Mouse (Mus musculus): ENCODE data around the gene Ttc7.

Gene Ttc7

GRCm38 (mm10) chr17:87339122-87339521 is 56.4 kb downstream of the Ttc7 start:
- DNase-seq = no peak

GRCm38 (mm10) chr17:87343060-87343703 is 60.5 kb downstream of the Ttc7 start:
- DNase-seq = no peak

GRCm38 (mm10) chr17:87344441-87345251 is 62.0 kb downstream of the Ttc7 start:
- no peak for DNase-seq

DNA sequence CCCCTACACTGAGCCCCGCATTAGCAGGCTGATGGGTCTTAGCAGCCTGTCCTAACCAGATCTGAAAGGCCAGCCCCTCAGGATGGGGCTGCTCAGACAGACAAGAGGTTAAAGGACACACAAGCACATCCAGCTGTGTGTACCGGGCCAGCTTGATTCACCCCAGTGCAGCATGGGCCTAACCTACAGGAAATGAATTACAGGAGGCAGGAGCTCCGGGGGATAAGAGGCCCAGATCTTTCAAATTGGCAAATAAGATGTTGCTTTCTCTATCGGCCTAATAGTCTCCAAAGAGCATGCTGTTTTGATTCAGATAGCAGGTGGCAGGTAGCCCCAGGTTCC is 62.5 kb downstream of the Ttc7 start:
- DNase-seq = no peak

GRCm38 (mm10) chr17:87348353-87348752 is 65.7 kb downstream of the Ttc7 start:
- DNase-seq = no peak

DNA sequence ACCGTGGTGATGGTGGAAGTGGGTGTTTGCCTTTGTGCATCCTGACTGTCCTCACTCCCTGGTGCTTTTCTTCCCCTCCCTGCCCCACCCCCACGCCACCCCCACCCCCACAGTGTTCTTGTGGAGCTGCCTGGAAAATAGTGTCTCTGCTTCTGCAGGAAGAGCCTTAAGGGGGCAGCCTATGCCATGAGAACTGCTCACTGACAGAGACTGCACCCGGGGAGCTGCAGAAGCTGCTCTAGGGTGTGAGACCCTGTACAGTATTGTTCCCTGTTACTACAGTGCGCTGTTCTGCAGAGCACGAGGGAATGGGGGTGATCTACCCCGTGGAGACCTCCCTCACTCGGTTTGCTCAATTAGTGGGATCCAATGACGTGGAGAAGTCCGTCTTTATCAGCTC is 66.4 kb downstream of the Ttc7 start:
- DNase-seq = no peak

GRCm38 (mm10) chr17:87349575-87349974 is 66.9 kb downstream of the Ttc7 start:
- no peak for DNase-seq

DNA sequence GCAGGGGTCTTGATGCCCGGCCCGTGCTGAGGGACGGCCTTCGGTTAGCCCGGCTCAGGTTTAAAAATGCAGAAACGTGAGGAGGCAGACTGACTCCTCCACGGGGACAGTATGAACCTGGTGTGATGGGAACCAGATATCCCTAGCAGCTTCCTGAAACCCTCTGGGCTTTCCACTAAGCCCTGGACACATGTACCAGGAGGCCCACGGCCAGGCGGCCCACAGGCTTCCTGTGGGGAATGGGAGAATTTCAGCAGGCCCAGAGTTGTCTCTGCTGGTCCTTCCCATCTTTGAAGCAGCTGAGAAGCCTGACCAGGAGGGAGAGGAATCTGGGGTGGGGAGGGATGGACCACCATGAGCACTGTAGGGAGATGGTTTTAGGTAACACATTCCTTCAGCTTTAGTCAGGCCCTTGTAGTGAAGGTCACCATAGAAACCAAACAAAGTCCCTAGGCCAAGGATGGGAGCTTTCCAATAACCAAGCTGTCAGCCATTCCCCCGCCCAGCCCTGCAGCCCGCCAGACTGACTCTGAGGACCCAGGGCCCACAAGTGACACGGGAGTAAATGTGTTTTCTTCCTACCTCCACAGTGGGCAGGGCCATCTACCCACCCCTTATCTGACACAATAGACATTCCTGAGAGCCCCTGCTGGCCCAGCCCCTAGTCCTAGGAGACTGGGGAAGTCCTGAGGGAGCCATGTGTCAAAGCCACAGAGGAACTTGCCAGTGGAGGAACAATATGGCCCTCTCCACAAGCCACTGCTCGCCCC is 68.0 kb downstream of the Ttc7 start:
- no peak for DNase-seq

DNA sequence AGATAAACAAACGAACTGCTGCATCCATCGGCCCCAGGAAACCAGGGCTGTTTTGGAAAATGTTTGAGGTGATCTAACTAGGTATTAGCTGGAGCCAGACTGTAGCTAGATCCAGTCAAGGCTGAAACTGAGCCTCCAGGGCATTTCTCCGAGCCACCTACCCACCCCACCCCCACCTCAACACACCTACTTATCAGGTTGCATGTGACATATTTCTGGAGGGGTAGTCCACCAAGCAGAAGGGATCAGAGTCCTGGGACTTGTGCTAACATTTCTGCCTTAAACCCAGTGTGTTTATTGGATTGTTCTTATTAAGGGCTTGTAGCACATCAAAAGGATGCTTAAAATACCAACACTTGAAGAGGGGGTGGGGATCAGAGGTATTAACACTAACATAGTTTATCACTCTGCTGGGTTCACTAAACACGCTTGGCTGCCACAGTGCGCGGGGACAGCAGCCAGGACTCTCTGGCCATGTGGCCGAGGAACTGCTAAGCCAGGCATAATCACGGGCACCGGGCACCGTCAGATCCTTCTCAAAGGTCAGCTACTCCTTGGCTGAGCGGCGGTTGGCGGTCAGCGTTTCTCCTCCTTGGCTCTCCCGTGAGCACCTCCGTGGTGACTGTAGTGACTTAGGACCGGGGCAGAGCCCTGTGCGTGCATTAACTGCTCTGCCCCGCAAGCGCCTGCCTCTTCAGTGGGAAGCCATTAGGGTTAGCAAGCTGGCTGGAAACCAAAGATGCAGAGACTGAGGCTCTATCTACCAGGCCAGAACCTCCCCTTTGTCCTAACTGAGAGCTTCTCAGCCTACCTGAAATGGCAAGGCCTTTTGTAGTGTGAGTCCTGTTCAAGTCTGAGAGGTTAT is 68.8 kb downstream of the Ttc7 start:
- no peak for DNase-seq

DNA sequence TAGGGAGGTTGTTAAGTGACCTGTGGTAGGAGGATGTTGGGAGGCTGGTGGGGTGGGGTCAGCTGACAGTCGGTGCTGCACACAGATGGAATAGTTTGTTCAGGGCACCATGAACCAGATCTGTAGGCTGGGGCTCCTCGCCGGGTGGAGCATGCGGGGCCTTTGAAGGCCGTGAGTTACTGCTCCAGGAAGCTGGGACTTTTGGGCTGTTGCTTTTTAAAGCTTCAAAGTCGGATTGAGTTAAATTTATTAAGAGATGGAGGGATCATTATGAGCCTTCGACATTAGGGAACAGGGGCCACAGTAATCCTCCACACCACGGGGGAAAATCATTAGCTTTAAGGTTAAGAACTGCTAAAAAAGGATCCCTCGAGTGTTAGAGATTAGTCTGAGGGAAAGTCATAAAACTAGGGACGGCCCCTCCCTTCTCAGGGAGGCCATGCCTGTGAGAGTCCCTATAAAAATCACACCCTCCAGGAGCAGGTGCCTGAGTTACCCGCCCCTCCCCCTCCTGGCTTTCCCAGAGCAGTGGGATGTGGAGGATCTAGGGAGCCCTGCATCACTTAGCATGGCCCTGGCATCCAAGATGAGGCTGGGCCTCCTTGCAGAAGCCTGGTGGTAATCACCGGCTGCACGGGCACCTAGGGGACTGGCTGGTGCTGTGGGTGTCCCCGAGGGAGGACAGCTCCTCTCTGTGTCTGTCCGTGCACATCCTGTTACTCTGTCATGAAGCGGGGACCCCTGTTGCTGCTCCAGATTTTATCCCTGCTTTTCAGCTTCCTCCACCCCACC is 69.6 kb downstream of the Ttc7 start:
- DNase-seq = no peak

DNA sequence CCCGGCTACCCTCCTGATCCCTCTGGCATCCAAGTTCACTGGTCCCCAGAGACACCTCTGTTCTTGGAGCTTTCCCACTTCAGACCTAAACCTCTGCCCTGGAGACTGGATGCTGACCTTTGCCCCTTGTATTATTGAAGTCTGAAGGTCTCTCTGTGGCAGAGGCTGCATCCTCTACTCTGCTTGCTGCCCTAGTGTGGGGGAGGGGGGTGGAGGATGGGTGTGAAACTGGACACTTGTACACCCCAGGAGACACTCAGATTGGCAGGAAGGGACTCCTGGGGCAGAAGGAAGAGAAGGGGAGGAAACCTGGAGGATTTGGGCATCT is 70.2 kb downstream of the Ttc7 start:
- DNase-seq = no peak

DNA sequence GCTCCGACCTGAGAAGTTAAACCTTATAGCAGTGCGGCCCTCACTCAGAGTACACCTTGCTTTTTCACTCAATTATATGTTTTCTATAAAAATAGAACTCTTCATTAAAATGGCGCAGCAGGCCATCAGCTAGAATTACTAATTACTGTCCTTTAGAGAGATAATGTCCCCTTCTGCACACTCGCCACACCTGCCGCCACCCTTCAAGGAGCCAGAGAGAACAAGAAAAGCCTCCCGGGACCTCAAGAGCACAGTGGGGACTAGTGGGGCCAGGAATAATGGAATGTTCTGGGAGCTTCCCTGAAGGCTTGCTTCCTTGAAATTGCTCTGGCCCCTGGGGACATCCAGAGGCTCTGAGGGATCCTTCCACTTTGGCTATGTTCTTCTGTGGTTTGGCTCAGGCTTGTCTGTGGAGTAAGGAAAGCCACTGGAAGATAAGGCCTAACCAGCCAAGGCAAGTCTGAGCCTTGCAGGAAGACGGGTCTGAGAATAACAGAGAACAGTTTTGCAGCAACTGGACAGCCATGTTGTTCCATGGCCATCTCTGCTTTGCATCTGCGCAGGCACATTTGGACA is 71.1 kb downstream of the Ttc7 start:
- no peak for DNase-seq

DNA sequence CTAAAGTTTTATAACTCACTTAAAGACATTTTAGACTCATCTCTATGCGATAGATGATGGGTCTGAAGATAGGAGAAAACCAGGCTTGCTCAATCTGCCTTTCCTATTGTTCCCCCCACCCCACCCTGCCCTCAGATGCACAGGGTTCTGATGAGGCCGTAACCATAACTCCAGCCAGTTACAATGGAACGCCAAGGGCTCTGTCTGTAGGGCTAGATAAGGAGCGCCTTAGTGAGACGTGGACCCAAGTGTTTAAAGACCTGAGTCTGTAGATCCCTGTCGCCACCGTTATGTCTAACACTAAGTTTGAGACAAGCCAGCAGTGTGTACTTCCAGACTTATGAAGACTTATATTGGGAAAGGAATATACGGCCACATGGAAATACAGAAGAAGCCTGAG is 72.8 kb downstream of the Ttc7 start:
- DNase-seq = no peak

- DNase-seq = no peak
Measured at GRCm38 (mm10) chr17:87356261-87356660, 73.6 kb downstream of the Ttc7 start.

DNA sequence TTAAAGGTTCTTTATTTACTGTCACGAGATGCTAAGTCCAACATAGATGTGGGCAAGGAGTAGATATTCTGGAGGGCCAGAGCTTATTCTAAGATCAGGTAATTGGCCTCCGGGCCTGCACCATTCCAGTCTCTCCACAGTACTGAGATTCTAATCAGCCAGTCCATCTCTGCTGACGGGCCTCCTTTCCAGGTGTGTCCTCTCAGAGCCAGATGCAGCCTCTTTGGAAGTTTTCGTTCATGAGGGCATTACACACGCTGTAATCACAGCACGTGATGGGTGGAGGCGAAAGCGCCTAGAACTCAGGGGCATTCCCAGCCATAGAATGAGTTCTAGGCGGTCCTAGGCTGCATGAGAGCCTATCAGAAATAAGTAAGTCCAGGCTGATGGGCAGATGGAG is 74.8 kb downstream of the Ttc7 start:
- DNase-seq = no peak

- DNase-seq = no peak
Measured at GRCm38 (mm10) chr17:87361132-87361531, 78.4 kb downstream of the Ttc7 start.

DNA sequence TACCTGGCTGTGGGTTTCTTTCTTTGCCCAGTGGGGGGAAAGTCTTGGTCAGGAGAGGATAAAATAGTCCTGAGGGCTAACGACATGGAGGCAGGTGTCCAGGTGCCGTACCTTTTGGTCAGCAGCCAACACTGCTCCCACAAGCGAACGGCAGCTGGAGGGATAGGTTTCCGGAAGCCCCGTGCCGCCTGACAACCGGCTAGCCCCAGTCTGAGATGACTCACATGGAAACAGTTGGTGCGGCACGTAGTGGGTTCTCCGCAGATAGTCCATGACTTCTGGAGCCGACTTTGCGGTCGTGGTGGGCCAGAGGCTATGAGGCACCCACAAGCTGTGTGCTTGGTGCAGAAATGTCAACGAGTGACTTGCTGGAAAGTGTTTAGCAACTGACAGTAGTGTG is 81.4 kb downstream of the Ttc7 start:
- DNase-seq = no peak

DNA sequence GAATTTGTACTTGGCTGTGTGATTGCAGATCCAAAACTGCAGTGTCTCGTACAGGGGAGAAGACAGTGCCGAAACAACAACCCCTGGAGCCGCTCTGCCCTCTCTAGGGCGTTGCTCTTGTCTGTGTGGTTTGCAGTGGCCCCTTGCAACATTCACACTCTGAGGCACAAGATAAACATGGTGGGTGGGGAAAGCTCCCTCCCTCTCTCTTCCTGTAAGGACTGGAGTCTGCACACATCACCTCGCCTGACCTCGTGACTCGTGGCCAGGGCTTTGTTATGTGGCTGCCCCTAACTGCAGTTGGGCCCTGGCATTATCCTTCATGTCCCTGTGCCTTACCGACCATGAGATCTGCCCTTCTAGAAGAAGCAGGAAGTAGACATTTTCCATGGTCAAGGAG is 82.6 kb downstream of the Ttc7 start:
- no peak for DNase-seq

DNA sequence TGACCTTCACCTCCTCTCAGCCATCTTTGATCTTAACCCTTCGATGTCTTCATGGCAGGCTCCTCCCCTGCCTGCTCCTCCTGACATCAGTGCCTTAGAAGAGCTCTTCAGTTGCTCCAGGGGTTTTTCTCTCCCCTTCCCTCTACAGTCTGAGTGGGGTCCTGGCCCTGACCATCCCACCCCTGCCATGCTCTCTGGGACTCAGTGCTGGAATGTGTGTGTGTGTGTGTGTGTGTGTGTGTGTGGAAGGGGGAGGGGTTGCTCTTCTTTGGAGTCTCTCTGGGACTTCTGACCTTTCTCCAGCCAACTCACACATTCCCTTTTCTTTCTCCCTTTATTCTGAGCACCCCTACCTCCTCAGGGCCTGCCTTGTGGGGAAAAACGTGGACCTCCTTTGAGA is 83.8 kb downstream of the Ttc7 start:
- DNase-seq = no peak

- DNase-seq = no peak
Measured at GRCm38 (mm10) chr17:87367228-87367627, 84.5 kb downstream of the Ttc7 start.

GRCm38 (mm10) chr17:87367640-87368039 is 85.0 kb downstream of the Ttc7 start:
- peak; percentile 71 for DNase-seq

DNA sequence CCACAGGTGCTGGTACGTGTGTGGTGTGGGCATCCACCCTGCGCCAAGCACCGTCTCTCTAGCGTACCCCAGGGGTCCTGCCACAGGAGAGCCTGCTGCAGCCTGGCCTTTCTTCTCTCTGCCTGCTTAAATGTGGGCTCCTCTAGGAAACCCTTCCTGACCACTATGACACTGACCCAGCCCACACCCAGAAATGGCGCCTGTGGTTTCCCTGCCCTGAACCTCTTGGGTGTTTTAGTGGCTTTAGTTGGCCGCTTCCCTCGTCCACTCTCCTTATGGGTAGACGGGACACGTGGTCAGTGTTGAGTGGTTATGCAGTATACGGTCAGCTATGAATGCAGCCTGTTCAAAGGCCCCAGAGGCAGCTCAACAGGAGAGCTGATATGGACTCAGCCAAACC is 85.8 kb downstream of the Ttc7 start:
- DNase-seq = no peak

Data from right cerebral cortex, postnatal 4 days (tissue).